Mouse (Mus musculus) heart, adult 11 months (tissue): ENCODE measurements around the gene Capg.

Experiments used
- DNase-seq: peaks from one replicate; pipeline ENCODE4 v3.0.0; 2022

Gene Capg

DNA sequence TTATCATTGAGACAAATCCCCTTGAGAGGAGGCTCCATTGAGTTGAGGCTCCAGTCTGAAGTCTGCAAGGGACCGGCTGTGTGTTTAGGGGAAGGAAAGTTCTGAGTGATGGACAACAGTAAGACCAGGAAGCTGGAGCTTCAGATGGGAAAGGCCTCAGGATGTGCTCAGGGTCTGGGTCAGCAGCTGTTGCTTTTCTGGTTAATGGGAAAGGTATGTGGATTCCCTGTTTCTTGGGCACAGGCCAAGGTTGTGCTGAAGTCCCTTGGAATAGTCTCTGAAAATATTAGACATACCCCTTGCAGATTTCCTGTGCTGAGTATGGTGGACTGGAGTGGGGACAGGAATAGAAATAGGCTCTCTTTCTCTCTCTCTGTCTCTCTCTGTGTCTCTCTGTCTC is 10.6 kb upstream of the Capg start:
- DNase-seq: peak; percentile 91

- peak; percentile 97 for DNase-seq
These were observed 10.0 kb upstream of the Capg start for GRCm38 (mm10) chr6:72534035-72534809.

GRCm38 (mm10) chr6:72535165-72535564 is 9.0 kb upstream of the Capg start:
- peak; percentile 94 for DNase-seq

DNA sequence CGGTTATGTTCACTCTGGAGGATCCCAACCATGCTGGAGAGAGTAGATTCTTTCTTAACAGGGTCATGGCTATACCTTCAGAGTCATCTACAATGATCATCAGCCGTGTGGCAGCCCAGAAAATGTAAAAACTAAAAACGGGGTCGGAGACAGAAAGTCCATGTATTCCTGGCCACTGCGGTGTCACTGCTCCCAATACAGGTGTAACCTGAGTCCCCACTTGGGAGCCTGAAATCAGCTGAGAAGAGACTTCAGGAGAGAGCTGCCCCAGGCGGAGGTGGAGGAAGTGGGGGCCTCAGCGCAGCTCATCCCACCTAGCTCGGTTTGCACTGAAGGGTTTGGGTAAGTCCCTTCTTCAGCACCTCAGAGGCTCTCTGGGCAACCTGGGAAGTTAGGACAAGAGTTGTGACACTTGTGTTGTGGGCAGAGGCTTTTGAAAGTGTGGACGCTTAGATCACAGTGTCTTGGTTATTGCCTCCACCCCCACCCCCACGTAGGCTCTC is 6.1 kb upstream of the Capg start:
- DNase-seq: peak; percentile 92

GRCm38 (mm10) chr6:72538562-72539031 is 5.6 kb upstream of the Capg start:
- peak; percentile 99 for DNase-seq

DNA sequence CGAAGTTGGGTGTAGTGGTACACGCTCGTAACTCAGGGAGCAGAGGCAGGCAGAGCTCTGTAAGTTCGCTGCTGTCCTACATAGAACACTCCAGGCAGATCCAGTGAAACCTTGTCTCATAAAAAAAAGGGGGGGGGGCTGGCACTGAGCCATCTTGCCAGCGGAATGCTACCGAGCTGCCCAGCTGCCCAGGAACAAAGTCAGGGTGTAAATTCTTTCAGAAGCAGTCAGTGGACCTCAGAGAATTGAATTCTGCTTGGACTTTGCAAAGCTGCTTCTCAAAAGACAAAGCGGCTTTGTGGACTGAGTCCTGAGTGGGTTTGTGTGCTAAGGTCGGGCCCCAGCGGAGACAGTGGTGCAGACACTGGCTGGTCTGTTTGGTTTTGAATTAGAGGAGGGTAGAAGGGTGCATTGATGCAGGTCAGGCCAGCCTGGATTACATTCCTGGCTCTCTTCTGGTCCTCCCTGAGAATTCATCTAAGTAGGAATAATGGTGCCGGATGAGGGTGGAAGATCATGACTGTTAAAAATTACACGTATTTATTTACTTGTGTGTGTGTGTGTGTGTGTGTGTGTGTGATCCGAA is 833 bp upstream of the Capg start:
- no peak for DNase-seq

DNA sequence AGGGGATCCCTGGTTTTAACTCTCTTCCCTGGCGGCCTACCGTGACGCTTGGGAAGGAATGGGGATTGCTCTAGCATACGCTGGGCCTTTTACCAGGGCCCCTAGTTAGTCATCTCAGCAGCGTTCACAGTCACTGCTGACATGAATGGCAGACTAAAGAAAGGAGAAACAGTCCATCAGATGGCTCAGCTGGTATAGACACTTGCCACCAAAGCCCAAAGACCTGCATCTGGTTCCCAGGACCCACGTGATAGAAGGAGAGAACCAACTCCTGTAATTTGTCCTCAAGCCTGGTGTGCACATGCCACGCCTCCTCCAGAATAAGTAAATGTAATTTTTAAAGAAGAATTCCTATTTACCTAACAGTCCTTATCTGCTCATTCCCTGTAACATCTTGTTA is 1.2 kb downstream of the Capg start:
- no peak for DNase-seq

- no peak for DNase-seq
These were observed 2.9 kb downstream of the Capg start for GRCm38 (mm10) chr6:72547121-72547520.

DNA sequence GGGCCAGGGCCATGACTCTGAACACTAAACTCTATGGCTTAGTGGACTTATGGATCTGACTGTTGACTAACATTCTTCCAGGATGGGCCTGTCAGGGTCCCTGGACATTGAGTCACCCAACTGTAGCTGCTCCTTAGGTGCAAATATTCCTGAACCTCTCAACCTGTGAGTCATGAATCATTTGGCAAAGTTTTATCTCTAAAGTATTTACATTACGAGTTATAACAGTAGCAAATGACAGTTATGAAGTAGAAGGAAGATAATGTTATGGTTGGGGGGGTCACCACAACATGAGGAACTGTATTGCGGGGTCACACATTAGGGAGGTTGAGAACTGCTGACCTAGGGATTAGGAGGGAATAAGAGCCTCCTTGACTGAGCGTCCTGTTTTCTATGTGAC is 3.7 kb downstream of the Capg start:
- DNase-seq: no peak

DNA sequence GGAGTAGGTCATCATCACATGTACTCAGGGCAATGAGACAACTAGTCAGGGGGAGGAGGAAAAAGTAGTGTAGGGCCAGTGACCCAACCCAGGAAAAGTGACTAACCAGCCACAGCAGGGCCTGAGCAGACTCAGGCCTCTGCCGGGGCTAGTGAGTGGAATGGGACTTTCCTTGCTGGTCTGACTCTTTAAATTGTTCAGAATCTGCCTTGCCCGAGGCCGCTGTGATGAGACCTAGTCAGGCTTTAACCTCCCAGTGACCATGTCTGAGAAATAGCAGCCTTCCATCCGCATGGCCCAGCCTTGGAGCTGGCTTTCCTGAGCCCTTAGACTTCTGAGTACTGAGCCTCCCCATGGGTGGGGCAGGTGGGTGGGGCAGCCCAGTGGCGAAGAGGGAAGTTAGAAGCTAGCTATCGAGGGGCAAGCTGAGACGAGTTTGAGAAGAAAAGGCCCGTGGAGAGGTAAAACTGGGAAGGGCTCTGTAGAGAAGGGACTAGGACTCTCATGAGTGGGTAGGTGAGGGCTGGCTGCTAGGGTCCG is 4.9 kb downstream of the Capg start:
- peak; percentile 98 for DNase-seq

GRCm38 (mm10) chr6:72550025-72550424 is 5.8 kb downstream of the Capg start:
- DNase-seq: peak; percentile 87

- DNase-seq: peak; percentile 90
These were observed 6.4 kb downstream of the Capg start for GRCm38 (mm10) chr6:72550503-72551100.

DNA sequence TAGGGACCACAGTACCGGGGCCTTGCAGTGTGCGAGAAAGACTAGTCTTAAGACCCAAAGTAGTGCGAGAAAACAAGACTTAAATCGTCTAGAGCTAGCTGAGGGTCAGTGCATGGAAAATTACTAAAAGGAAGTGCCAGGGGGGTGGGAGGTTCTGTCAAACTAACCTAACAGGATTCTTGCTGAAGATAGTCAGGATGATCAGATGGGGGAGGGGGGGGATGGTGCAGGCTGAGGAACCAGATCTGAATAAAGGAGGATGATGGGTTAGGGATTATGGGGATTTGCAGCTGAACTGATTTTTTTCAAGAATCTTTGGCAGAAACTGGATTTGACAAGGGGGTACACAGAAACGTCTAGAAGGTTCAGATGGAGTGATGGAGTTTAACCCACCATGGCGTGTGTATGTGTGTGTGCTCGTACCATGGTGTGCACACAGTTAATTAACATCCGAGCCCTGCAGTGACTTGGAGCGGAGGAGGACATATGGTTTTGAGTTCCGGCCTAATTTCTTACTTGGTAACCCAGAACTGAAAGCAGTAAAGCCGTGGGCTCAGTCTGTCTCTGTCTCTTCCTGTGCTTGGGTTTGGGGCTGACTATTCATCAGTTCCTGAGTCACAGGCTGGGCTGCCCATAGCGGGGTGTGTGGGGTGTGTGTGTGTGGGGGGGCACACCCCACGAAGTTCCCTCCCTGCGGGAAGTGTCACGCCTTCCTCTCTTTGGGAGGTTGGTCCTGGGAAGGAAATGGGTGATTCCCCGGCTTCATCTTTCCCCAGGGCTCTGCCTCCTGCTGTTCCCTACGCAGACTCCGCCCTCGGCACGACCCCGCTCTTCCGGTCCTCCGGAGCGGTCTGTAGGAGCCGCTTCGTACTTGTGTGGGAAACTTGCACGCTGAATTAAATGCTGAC is 8.2 kb downstream of the Capg start:
- DNase-seq: peak; percentile 99

DNA sequence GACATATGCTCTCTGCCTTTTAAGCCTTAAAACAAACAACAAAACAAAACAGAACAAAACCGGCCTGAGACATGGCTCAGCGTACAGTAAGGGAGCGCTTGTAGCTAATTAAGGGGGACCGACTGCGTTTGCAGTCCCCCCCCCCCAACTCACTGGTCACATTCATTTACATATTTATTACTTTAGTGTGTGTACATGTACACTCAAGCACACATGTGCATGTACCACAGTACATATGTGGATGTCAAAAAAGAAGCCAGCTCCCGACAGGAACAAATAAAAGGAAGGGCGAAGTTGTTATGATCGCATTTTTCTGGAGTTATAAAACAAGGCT is 8.9 kb downstream of the Capg start:
- no peak for DNase-seq

- DNase-seq: no peak
These were observed 16.6 kb downstream of the Capg start for GRCm38 (mm10) chr6:72560801-72561200.

DNA sequence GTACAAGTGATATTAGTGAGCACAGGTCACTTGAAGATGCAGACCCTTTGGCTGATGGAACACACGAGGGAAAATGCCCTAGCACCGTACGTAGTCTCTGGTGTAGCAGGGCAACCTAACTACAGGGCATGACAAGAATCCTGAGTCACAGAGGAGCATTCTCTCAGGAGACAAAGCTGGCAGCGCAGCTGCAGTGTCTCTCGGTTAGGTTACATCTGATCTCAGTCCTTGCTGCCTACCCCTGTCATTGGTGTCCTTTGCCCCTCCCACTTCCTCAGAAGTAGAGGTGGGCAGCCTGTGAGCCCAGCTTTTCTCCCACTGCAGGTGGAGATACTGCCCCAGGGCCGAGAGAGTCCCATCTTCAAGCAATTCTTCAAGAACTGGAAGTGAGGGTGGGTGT is 18.3 kb downstream of the Capg start:
- DNase-seq: no peak

- DNase-seq: no peak
These were observed 18.7 kb downstream of the Capg start for GRCm38 (mm10) chr6:72562894-72563293.

- peak; percentile 89 for DNase-seq
These were observed 21.3 kb downstream of the Capg start for GRCm38 (mm10) chr6:72565506-72565905.

DNA sequence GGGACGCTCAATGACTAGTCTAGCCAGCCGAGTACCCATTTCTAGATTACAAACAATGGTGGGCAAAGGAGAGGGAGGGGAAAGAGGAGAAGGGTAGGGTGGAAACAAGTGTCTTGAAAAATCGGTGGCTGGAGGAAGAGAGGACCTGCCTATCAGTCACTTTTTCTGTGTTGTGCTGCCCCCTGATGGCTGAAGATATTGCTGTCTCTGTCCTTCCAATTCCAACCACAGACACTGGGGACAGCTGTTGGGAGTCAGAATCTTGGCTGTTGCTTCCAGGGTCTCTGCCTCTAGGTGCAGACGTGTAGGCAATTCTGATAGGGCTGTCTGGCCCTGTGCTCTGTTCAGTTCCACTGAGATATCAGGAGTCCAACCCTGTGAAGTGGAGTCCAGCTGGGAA is 21.9 kb downstream of the Capg start:
- DNase-seq: peak; percentile 98

- DNase-seq: no peak
These were observed 23.3 kb downstream of the Capg start for GRCm38 (mm10) chr6:72567508-72567907.

DNA sequence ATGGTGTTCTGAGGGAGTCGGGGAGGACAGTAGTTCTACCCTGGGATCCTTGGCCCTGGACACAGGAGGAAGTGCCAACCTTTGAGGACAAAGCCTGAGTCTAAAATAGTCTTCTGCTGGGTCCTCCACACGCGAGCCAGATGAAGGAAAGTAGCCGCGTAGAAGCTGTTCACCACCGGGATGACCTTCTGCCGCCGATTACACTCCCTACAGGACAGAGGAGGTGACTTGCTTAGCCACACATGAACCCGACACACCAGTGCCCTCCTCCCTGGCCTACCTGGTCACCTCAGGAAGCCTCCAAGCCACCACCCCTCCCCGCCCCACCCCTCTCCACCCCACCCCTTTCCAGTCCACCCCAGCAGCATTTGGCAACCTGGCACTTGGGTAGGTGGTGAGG is 24.5 kb downstream of the Capg start:
- DNase-seq: peak; percentile 94

- DNase-seq: peak; percentile 96
These were observed 26.6 kb downstream of the Capg start for GRCm38 (mm10) chr6:72570644-72571397.
